In the genomic region with DNA sequence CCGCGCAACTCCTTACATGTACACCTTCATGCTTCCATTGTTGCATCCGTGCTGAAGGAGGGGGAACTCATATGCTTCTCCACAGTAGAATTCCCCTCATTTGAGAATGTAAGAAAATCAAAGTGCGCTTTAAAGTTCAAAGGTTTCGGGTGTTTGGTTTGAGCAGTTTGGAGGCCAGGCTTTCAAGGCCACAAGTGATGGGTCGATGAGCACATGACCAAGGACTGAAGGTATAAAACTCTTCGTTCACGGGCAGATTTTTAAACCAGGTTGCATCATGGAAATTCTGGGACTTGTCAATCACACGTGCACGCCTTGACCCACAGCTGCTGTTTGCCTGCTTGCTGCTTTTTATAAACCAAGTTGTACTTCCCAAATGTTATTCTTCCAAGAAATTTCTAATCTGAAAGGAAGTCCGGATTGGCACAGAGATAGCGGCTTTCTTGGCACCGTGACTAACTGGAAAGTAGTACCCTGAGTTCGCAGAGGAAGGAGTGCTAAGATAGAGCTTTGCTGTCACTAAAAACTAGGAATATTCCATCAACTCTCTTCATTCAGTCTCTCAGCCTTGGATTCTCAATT, we compare ENCODE assay signal across 19 mouse cellular contexts.
A peak's percentile ranks its signal among the peaks of the same experiment; 100 is the strongest.
DNase-seq lines count a peak whose midpoint lies in the region; ATAC-seq lines count a peak whose summit lies in the region.
"Had no signal": no experiment of that assay in that cellular context is flagged by ENCODE, and none has a peak within 500 bp of the region (broad histone marks: within the 10 kb centered on the region; RNA-seq: fewer than 3 reads in every experiment).

No protein-coding gene starts in this region.

- no peak overlapping the region for H3K4me2 ChIP-seq in heart, embryonic 12.5 days
- H3K4me2 ChIP-seq in kidney, embryonic 16.5 days (replicated peaks; ENCODE audit: low read depth, low read length) = no peak overlapping the region
- H3K4me2 ChIP-seq: forebrain, embryonic 15.5 days; hindbrain, embryonic 15.5 days; liver, embryonic 15.5 days had no signal

- H3K36me3 ChIP-seq in heart, embryonic 12.5 days = no peaks in the 10 kb centered on the region
- H3K36me3 ChIP-seq in kidney, embryonic 16.5 days (ENCODE audit: insufficient read depth, low read length) = no peaks in the 10 kb centered on the region
- H3K36me3 ChIP-seq: forebrain, embryonic 15.5 days; hindbrain, embryonic 15.5 days; liver, embryonic 15.5 days had no signal

- ATAC-seq in heart, embryonic 12.5 days (ENCODE audit: insufficient number of reproducible peaks, low FRiP score) = no peak
- no peak for ATAC-seq in kidney, embryonic 16.5 days (ENCODE audit: low FRiP score, low TSS enrichment)
- ATAC-seq: forebrain, embryonic 15.5 days; intestine, embryonic 16.5 days had no signal

- no peak overlapping the region for H3K27ac ChIP-seq in heart, embryonic 12.5 days (ENCODE audit: poor library complexity, severe bottlenecking)
- H3K27ac ChIP-seq in kidney, embryonic 16.5 days (ENCODE audit: low read length) = no peak overlapping the region
- H3K27ac ChIP-seq: forebrain, embryonic 15.5 days; hindbrain, embryonic 15.5 days; liver, embryonic 15.5 days had no signal

- WGBS in heart, embryonic 12.5 days = 70% methylated on average over 14 of the region's 14 CpGs
- 83% methylated on average over 14 of the region's 14 CpGs for whole genome bisulfite sequencing in kidney, embryonic 16.5 days

- peak; percentile 9 to 29 for DNase-seq in heart, adult 18-20 months
- peak; percentile 6 for DNase-seq in kidney, postnatal 14 days
- peak; percentile 38 to 41 for DNase-seq in adrenal gland, postnatal 36 days
- DNase-seq in lung, postnatal 25 days (ENCODE audit: low spot score) = peak; percentile 27
- DNase-seq in spleen, adult 18-20 months = no peak
- no peak for DNase-seq in embryo, embryonic 9.5 days (ENCODE audit: extremely low spot score)
- DNase-seq: B cell, adult 2 months; cerebellum, adult 11-12 months; cerebellum, postnatal 36 days; heart, postnatal 10 days; right cerebral cortex, postnatal 4 days; thymus, adult 2 months had no signal

- H3K4me1 ChIP-seq in heart, embryonic 12.5 days (replicated peaks) = peaks cover 11% of the 10 kb centered on the region
- no peaks in the 10 kb centered on the region for H3K4me1 ChIP-seq in kidney, embryonic 16.5 days (ENCODE audit: insufficient read depth, low read length)
- H3K4me1 ChIP-seq: hindbrain, embryonic 15.5 days; liver, embryonic 15.5 days had no signal

- no peak overlapping the region for H3K4me3 ChIP-seq in heart, embryonic 12.5 days
- H3K4me3 ChIP-seq in kidney, embryonic 16.5 days (ENCODE audit: low read length) = no peak overlapping the region
- H3K4me3 ChIP-seq: erythroblast, embryonic 14.5 days; forebrain, embryonic 15.5 days; hindbrain, embryonic 15.5 days; liver, embryonic 15.5 days had no signal

- no peak overlapping the region for H3K9ac ChIP-seq in heart, embryonic 12.5 days
- no peak overlapping the region for H3K9ac ChIP-seq in kidney, embryonic 16.5 days (replicated peaks; ENCODE audit: low read length)
- H3K9ac ChIP-seq: forebrain, embryonic 15.5 days; hindbrain, embryonic 15.5 days; liver, embryonic 15.5 days had no signal

- H3K9me3 ChIP-seq in heart, embryonic 12.5 days (replicated peaks) = no peaks in the 10 kb centered on the region
- H3K9me3 ChIP-seq in kidney, embryonic 16.5 days (ENCODE audit: low read length) = no peaks in the 10 kb centered on the region
- H3K9me3 ChIP-seq: forebrain, embryonic 15.5 days; hindbrain, embryonic 15.5 days; liver, embryonic 15.5 days had no signal

- H3K27me3 ChIP-seq in heart, embryonic 12.5 days (replicated peaks) = no peaks in the 10 kb centered on the region
- H3K27me3 ChIP-seq in kidney, embryonic 16.5 days (ENCODE audit: insufficient read depth, low read length) = no peaks in the 10 kb centered on the region
- H3K27me3 ChIP-seq: forebrain, embryonic 15.5 days; hindbrain, embryonic 15.5 days; liver, embryonic 15.5 days had no signal

Comparison
In these comparisons a context has a peak if more than half of its experiments do, and no peak if none do; other contexts are left out.
1. DNase-seq: peak in heart, adult 18-20 months (2 of 2), kidney, postnatal 14 days (single experiment), adrenal gland, postnatal 36 days (2 of 2) and lung, postnatal 25 days (single experiment); none in spleen, adult 18-20 months (0 of 2) and embryo, embryonic 9.5 days (single experiment).